Mouse (Mus musculus) limb, embryonic 13.5 days (tissue): ENCODE results near the gene Tspan13. TPM values are rescaled to one million over a fixed set of nuclear protein-coding genes. Genes with fewer than 3 reads are reported as not detected.

Source experiments
- ATAC-seq: fragments of 200-750 bp; cut with Nextera tagmentation; 2 replicates; pipeline ENCODE4 v1.8.0; 2017; ENCODE audit warnings: low read depth, moderate number of reproducible peaks, moderate TSS enrichment; ENCODE audit not compliant: low FRiP score
- H3K27ac ChIP-seq: fragments of 300-500 bp; sonication (generic); 2 replicates; pipeline ENCODE4 v1.5.1; 2015; ENCODE audit warnings: inconsistent platforms, mild to moderate bottlenecking, moderate library complexity
- H3K27me3 ChIP-seq: fragments of 300-500 bp; sonication (generic); 2 replicates; pipeline ENCODE4 v1.6.1; 2015; ENCODE audit warnings: mild to moderate bottlenecking, inconsistent platforms
- H3K36me3 ChIP-seq: fragments of 300-500 bp; sonication (generic); 2 replicates; pipeline ENCODE4 v1.6.1; 2015; ENCODE audit warnings: inconsistent platforms, mild to moderate bottlenecking, moderate library complexity
- H3K4me1 ChIP-seq: fragments of 300-500 bp; sonication (generic); 2 replicates; pipeline ENCODE4 v1.6.1; 2015; ENCODE audit warnings: inconsistent platforms
- H3K4me2 ChIP-seq: fragments of 300-500 bp; sonication (generic); replicated peaks from 2 replicates; pipeline ENCODE4 v1.6.1; 2015; ENCODE audit warnings: inconsistent platforms, mild to moderate bottlenecking, moderate library complexity
- H3K4me3 ChIP-seq: fragments of 300-500 bp; sonication (generic); 2 replicates; pipeline ENCODE4 v1.5.1; 2015; ENCODE audit warnings: moderate library complexity, mild to moderate bottlenecking, inconsistent platforms
- H3K9ac ChIP-seq: fragments of 300-500 bp; sonication (generic); 2 replicates; pipeline ENCODE4 v1.6.1; 2015; ENCODE audit warnings: mild to moderate bottlenecking, inconsistent platforms
- H3K9me3 ChIP-seq: fragments of 300-500 bp; sonication (generic); 2 replicates; pipeline ENCODE4 v1.6.1; 2016; ENCODE audit warnings: inconsistent platforms
- WGBS: fragments of 180-500 bp; shearing (Covaris S2); methylation state at CpG from one replicate; pipeline ENCODE4 v1.1.7; 2015; 5-methylcytosine and 5-hydroxymethylcytosine counted together
- polyA plus RNA-seq: library from polyadenylated mRNA; unstranded; fragments of >200 nt; fragmentation: Nextera tagmentation; extraction: Ambion mirVana; gene quantifications from 2 replicates; pipeline ENCODE4 v1.2.1, GENCODE M21; 2015

The Tspan13 gene
- polyA plus RNA-seq, 1 experiment from 2014 or later, result 56.4 TPM

- WGBS, result 44% methylated on average over 5 of the region's 5 CpGs
- Histone ChIP-seq H3K27ac (no peak overlapping the region; the same call in 1 of the 2 replicates), H3K27me3 (no peaks in the 10 kb centered on the region), H3K4me1 (0 out of 2 replicates have a peak, but pooled peaks cover 13% of the 10 kb centered on the region), H3K4me2 (no peak overlapping the region), H3K36me3 (no peaks in the 10 kb centered on the region), H3K4me3 (no peak overlapping the region), H3K9ac (no peak overlapping the region), H3K9me3 (no peaks in the 10 kb centered on the region)
- ATAC-seq, result peak; percentile 66
These were observed 13.2 kb downstream of the Tspan13 start for GRCm38 (mm10) chr12:36028968-36029645.

- Histone ChIP-seq H3K4me3 (no peak overlapping the region), H3K9ac (no peak overlapping the region), H3K4me2 (no peak overlapping the region), H3K4me1 (0 out of 2 replicates have a peak, but pooled peaks cover 13% of the 10 kb centered on the region), H3K27ac (no peak overlapping the region), H3K9me3 (no peaks in the 10 kb centered on the region), H3K27me3 (no peaks in the 10 kb centered on the region), H3K36me3 (no peaks in the 10 kb centered on the region)
- no peak for ATAC-seq
- WGBS, result 84% methylated on average over 2 of the region's 2 CpGs
These were observed 15.1 kb downstream of the Tspan13 start for GRCm38 (mm10) chr12:36027171-36027570.

- no peak overlapping the region for H3K27ac ChIP-seq
- H3K9me3 ChIP-seq, result no peaks in the 10 kb centered on the region
- no peak overlapping the region for H3K4me3 ChIP-seq
- 0 out of 2 replicates have a peak, but pooled peaks cover 13% of the 10 kb centered on the region for H3K4me1 ChIP-seq
- H3K36me3 ChIP-seq, result no peaks in the 10 kb centered on the region
- WGBS, result 94% methylated on average over 4 of the region's 4 CpGs
- no peaks in the 10 kb centered on the region for H3K27me3 ChIP-seq
- no peak overlapping the region for H3K4me2 ChIP-seq
- no peak overlapping the region for H3K9ac ChIP-seq
- no peak for ATAC-seq
These were observed 16.2 kb downstream of the Tspan13 start for GRCm38 (mm10) chr12:36026126-36026525.

GRCm38 (mm10) chr12:36020710-36021109 is 21.6 kb downstream of the Tspan13 start:
- WGBS, result 82% methylated on average over 2 of the region's 2 CpGs

GRCm38 (mm10) chr12:36020081-36020480 is 22.2 kb downstream of the Tspan13 start:
- ATAC-seq, result no peak
- no peaks in the 10 kb centered on the region for H3K4me1 ChIP-seq
- no peak overlapping the region for H3K9ac ChIP-seq
- H3K27ac ChIP-seq, result no peak overlapping the region
- no peaks in the 10 kb centered on the region for H3K27me3 ChIP-seq
- peaks cover 8% of the 10 kb centered on the region; the same call in 1 of the 2 replicates for H3K36me3 ChIP-seq
- WGBS, result 90% methylated on average over 3 of the region's 3 CpGs
- no peak overlapping the region for H3K4me2 ChIP-seq
- no peak overlapping the region for H3K4me3 ChIP-seq
- H3K9me3 ChIP-seq, result peaks cover 4% of the 10 kb centered on the region; the same call in 1 of the 2 replicates

More at GRCm38 (mm10) chr12:36020710-36021109, 21.6 kb downstream of the Tspan13 start:
- Histone ChIP-seq H3K27ac (no peak overlapping the region), H3K4me2 (no peak overlapping the region), H3K9me3 (peaks cover 4% of the 10 kb centered on the region; the same call in 1 of the 2 replicates), H3K36me3 (0 out of 2 replicates have a peak, but pooled peaks cover 8% of the 10 kb centered on the region), H3K4me1 (no peaks in the 10 kb centered on the region), H3K27me3 (no peaks in the 10 kb centered on the region), H3K9ac (no peak overlapping the region), H3K4me3 (no peak overlapping the region)
- no peak for ATAC-seq

GRCm38 (mm10) chr12:36019572-36019971 is 22.7 kb downstream of the Tspan13 start:
- H3K9me3 ChIP-seq, result peaks cover 4% of the 10 kb centered on the region; the same call in 1 of the 2 replicates
- H3K4me2 ChIP-seq, result no peak overlapping the region
- H3K9ac ChIP-seq, result no peak overlapping the region
- no peaks in the 10 kb centered on the region for H3K27me3 ChIP-seq
- no peak overlapping the region for H3K27ac ChIP-seq
- peaks cover 8% of the 10 kb centered on the region; the same call in 1 of the 2 replicates for H3K36me3 ChIP-seq
- H3K4me1 ChIP-seq, result no peaks in the 10 kb centered on the region
- no peak for ATAC-seq
- 87% methylated on average over 4 of the region's 4 CpGs for WGBS
- no peak overlapping the region for H3K4me3 ChIP-seq

- 72% methylated on average over 2 of the region's 2 CpGs for WGBS
- Histone ChIP-seq H3K36me3 (peaks cover 8% of the 10 kb centered on the region; the same call in 1 of the 2 replicates), H3K9me3 (peaks cover 4% of the 10 kb centered on the region; the same call in 1 of the 2 replicates), H3K4me3 (no peak overlapping the region), H3K27ac (no peak overlapping the region), H3K4me2 (no peak overlapping the region), H3K9ac (no peak overlapping the region), H3K27me3 (no peaks in the 10 kb centered on the region), H3K4me1 (no peaks in the 10 kb centered on the region)
- ATAC-seq, result no peak
These were observed 24.5 kb downstream of the Tspan13 start for GRCm38 (mm10) chr12:36017791-36018190.

GRCm38 (mm10) chr12:36013216-36013910 is 28.9 kb downstream of the Tspan13 start:
- no peak overlapping the region for H3K27ac ChIP-seq
- no peaks in the 10 kb centered on the region for H3K4me1 ChIP-seq
- H3K4me2 ChIP-seq, result no peak overlapping the region
- H3K36me3 ChIP-seq, result no peaks in the 10 kb centered on the region; the same call in 1 of the 2 replicates
- H3K9ac ChIP-seq, result no peak overlapping the region
- H3K4me3 ChIP-seq, result no peak overlapping the region
- WGBS, result 61% methylated on average over 7 of the region's 7 CpGs
- H3K9me3 ChIP-seq, result peaks cover 4% of the 10 kb centered on the region; the same call in 1 of the 2 replicates
- ATAC-seq, result no peak
- H3K27me3 ChIP-seq, result no peaks in the 10 kb centered on the region

GRCm38 (mm10) chr12:36008364-36009047 is 33.8 kb downstream of the Tspan13 start:
- Histone ChIP-seq H3K27me3 (no peaks in the 10 kb centered on the region), H3K36me3 (no peaks in the 10 kb centered on the region), H3K4me3 (no peak overlapping the region), H3K9ac (no peak overlapping the region), H3K27ac (no peak overlapping the region), H3K4me1 (no peaks in the 10 kb centered on the region), H3K9me3 (no peaks in the 10 kb centered on the region), H3K4me2 (no peak overlapping the region)
- no peak for ATAC-seq
- 70% methylated on average over 6 of the region's 6 CpGs for WGBS

GRCm38 (mm10) chr12:36007581-36007980 is 34.7 kb downstream of the Tspan13 start:
- no peaks in the 10 kb centered on the region for H3K4me1 ChIP-seq
- no peak overlapping the region for H3K9ac ChIP-seq
- H3K36me3 ChIP-seq, result no peaks in the 10 kb centered on the region
- no peak overlapping the region for H3K27ac ChIP-seq
- no peak for ATAC-seq
- WGBS, result 66% methylated on average over 2 of the region's 2 CpGs
- no peak overlapping the region for H3K4me3 ChIP-seq
- H3K9me3 ChIP-seq, result no peaks in the 10 kb centered on the region
- no peaks in the 10 kb centered on the region for H3K27me3 ChIP-seq
- no peak overlapping the region for H3K4me2 ChIP-seq

GRCm38 (mm10) chr12:36004714-36005113 is 37.6 kb downstream of the Tspan13 start:
- 66% methylated on average over 4 of the region's 4 CpGs for WGBS
- Histone ChIP-seq H3K9me3 (no peaks in the 10 kb centered on the region), H3K36me3 (no peaks in the 10 kb centered on the region), H3K27me3 (no peaks in the 10 kb centered on the region), H3K9ac (no peak overlapping the region), H3K4me1 (no peaks in the 10 kb centered on the region), H3K4me2 (no peak overlapping the region), H3K4me3 (no peak overlapping the region), H3K27ac (no peak overlapping the region)
- ATAC-seq, result no peak

GRCm38 (mm10) chr12:35995799-35996198 is 46.5 kb downstream of the Tspan13 start:
- no peak overlapping the region for H3K4me3 ChIP-seq
- 33% methylated on average over 5 of the region's 5 CpGs for WGBS
- no peaks in the 10 kb centered on the region for H3K9me3 ChIP-seq
- no peak overlapping the region for H3K4me2 ChIP-seq
- 0 out of 2 replicates have a peak, but pooled peaks cover 5% of the 10 kb centered on the region for H3K4me1 ChIP-seq
- H3K27ac ChIP-seq, result no peak overlapping the region
- H3K27me3 ChIP-seq, result no peaks in the 10 kb centered on the region
- H3K9ac ChIP-seq, result no peak overlapping the region
- no peaks in the 10 kb centered on the region for H3K36me3 ChIP-seq
- ATAC-seq, result no peak
